Mouse (Mus musculus): ENCODE results near the gene Meaf6. TPM values are rescaled to one million over a fixed set of nuclear protein-coding genes. Genes with fewer than 3 reads are reported as not detected.

The Meaf6 gene
- 10.8 and 17.5 TPM in 2 replicates for polyA plus RNA-seq (2012; rRNA removed)

- H3K4me1 ChIP-seq (ENCODE audit: control insufficient read depth, insufficient read depth, low read length): peaks cover 6% of the 10 kb centered on the region
- H3K27me3 ChIP-seq (replicated peaks; ENCODE audit: control insufficient read depth, insufficient read depth, low read length): no peaks in the 10 kb centered on the region
- DNase-seq: peak; percentile 94
- WGBS: 2% methylated on average over 63 of the region's 63 CpGs
- no peak for TF ChIP-seq POLR2A (IDR thresholded peaks at IDR 0.05; ENCODE audit: low read depth, low read length)
- peak; percentile 67 for TF ChIP-seq CTCF (conservative IDR thresholded peaks at IDR 0.05; ENCODE audit: insufficient read depth, insufficient read length, low read depth, low read length)
- peak within 1 kb of the TSS; percentile 96 for H3K27ac ChIP-seq (ENCODE audit: insufficient read depth, low read depth, low read length)
- H3K4me3 ChIP-seq (ENCODE audit: insufficient read depth, low read depth, low read length): peak within 1 kb of the TSS; percentile 77
- no peaks in the 10 kb centered on the region for H3K36me3 ChIP-seq (ENCODE audit: control insufficient read depth, insufficient read depth, low read length)
These were observed at the start of gene Meaf6 for GRCm38 (mm10) chr4:125084403-125085345. Gene Meaf6, plus strand, starts transcription at chr4:125085134.

- H3K36me3 ChIP-seq (ENCODE audit: control insufficient read depth, insufficient read depth, low read length): peaks cover 10% of the 10 kb centered on the region
- 82% methylated on average over 7 of the region's 7 CpGs for WGBS
- no peaks in the 10 kb centered on the region for H3K4me1 ChIP-seq (ENCODE audit: control insufficient read depth, insufficient read depth, low read length)
- no peak for DNase-seq
- H3K4me3 ChIP-seq (ENCODE audit: insufficient read depth, low read depth, low read length): no peak overlapping the region
- no peaks in the 10 kb centered on the region for H3K27me3 ChIP-seq (replicated peaks; ENCODE audit: control insufficient read depth, insufficient read depth, low read length)
- no peak overlapping the region for H3K27ac ChIP-seq (ENCODE audit: insufficient read depth, low read depth, low read length)
- TF ChIP-seq POLR2A (IDR thresholded peaks at IDR 0.05; ENCODE audit: low read depth, low read length) (no peak), CTCF (conservative IDR thresholded peaks at IDR 0.05; ENCODE audit: insufficient read depth, insufficient read length, low read depth, low read length) (no peak)
These were observed 40.5 kb upstream of the Meaf6 start for GRCm38 (mm10) chr4:125044454-125044853.

- WGBS: 80% methylated on average over 9 of the region's 9 CpGs
- no peak for DNase-seq
- Histone ChIP-seq H3K27ac (ENCODE audit: insufficient read depth, low read depth, low read length) (no peak overlapping the region), H3K4me1 (ENCODE audit: control insufficient read depth, insufficient read depth, low read length) (no peaks in the 10 kb centered on the region), H3K27me3 (replicated peaks; ENCODE audit: control insufficient read depth, insufficient read depth, low read length) (no peaks in the 10 kb centered on the region), H3K4me3 (ENCODE audit: insufficient read depth, low read depth, low read length) (no peak overlapping the region), H3K36me3 (ENCODE audit: control insufficient read depth, insufficient read depth, low read length) (peaks cover 3% of the 10 kb centered on the region)
- TF ChIP-seq POLR2A (IDR thresholded peaks at IDR 0.05; ENCODE audit: low read depth, low read length) (no peak), CTCF (conservative IDR thresholded peaks at IDR 0.05; ENCODE audit: insufficient read depth, insufficient read length, low read depth, low read length) (no peak)
These were observed 29.5 kb upstream of the Meaf6 start for GRCm38 (mm10) chr4:125055385-125055784.

DNA sequence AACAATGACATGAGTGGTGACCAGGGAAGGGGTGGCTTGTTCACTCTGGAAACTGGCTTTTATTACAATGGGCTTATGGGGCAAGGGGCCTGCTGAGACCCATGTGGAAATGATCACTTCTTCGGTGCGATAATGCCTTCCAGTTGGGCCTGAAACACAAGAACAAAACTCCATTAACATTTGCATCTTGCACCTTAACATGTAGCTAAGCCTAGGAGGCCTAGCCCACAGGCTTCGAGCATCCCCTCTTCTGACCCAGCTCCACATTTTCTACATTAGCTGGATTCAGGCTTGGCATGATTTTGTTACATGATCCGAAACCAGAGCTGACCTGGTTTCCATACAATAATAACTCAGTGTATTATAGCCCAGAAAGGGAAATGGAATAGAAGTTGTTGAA lies 28.5 kb upstream of the Meaf6 start:
- 87% methylated on average over 4 of the region's 4 CpGs for WGBS
- no peak for DNase-seq
- H3K36me3 ChIP-seq (ENCODE audit: control insufficient read depth, insufficient read depth, low read length): peaks cover 3% of the 10 kb centered on the region
- no peaks in the 10 kb centered on the region for H3K27me3 ChIP-seq (replicated peaks; ENCODE audit: control insufficient read depth, insufficient read depth, low read length)
- no peaks in the 10 kb centered on the region for H3K4me1 ChIP-seq (ENCODE audit: control insufficient read depth, insufficient read depth, low read length)
- TF ChIP-seq POLR2A (IDR thresholded peaks at IDR 0.05; ENCODE audit: low read depth, low read length) (no peak), CTCF (conservative IDR thresholded peaks at IDR 0.05; ENCODE audit: insufficient read depth, insufficient read length, low read depth, low read length) (no peak)
- no peak overlapping the region for H3K27ac ChIP-seq (ENCODE audit: insufficient read depth, low read depth, low read length)
- no peak overlapping the region for H3K4me3 ChIP-seq (ENCODE audit: insufficient read depth, low read depth, low read length)

DNA sequence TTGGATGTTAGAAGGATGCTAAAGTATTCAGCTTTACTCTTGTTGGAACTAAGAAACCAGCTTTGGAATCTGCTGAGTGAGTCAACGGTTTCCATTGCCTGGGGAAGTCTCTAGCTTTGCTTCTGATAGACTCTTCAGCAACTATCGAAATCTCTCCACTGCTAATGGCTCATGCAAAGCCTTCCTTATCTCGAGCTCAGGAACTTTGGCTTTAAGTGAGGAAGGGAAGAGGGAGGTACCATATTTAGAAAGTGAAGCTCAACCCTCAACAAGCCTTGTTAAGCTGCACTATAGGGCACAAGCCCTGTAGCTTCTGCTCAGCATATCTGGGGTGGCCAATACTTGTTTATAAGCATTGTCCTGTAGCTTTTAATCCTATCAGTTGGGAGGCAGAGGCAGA lies 27.7 kb upstream of the Meaf6 start:
- Histone ChIP-seq H3K27me3 (replicated peaks; ENCODE audit: control insufficient read depth, insufficient read depth, low read length) (no peaks in the 10 kb centered on the region), H3K27ac (ENCODE audit: insufficient read depth, low read depth, low read length) (no peak overlapping the region), H3K36me3 (ENCODE audit: control insufficient read depth, insufficient read depth, low read length) (peaks cover 3% of the 10 kb centered on the region), H3K4me1 (ENCODE audit: control insufficient read depth, insufficient read depth, low read length) (no peaks in the 10 kb centered on the region), H3K4me3 (ENCODE audit: insufficient read depth, low read depth, low read length) (no peak overlapping the region)
- TF ChIP-seq CTCF (conservative IDR thresholded peaks at IDR 0.05; ENCODE audit: insufficient read depth, insufficient read length, low read depth, low read length): no peak
- DNase-seq: no peak
- 46% methylated on average over 3 of the region's 3 CpGs for WGBS

- DNase-seq: no peak
- TF ChIP-seq CTCF (conservative IDR thresholded peaks at IDR 0.05; ENCODE audit: insufficient read depth, insufficient read length, low read depth, low read length) (no peak), POLR2A (IDR thresholded peaks at IDR 0.05; ENCODE audit: low read depth, low read length) (no peak)
- Histone ChIP-seq H3K27ac (ENCODE audit: insufficient read depth, low read depth, low read length) (no peak overlapping the region), H3K4me1 (ENCODE audit: control insufficient read depth, insufficient read depth, low read length) (no peaks in the 10 kb centered on the region), H3K4me3 (ENCODE audit: insufficient read depth, low read depth, low read length) (no peak overlapping the region), H3K36me3 (ENCODE audit: control insufficient read depth, insufficient read depth, low read length) (peaks cover 3% of the 10 kb centered on the region), H3K27me3 (replicated peaks; ENCODE audit: control insufficient read depth, insufficient read depth, low read length) (no peaks in the 10 kb centered on the region)
- 55% methylated on average over 5 of the region's 5 CpGs for WGBS
These were observed 26.9 kb upstream of the Meaf6 start for GRCm38 (mm10) chr4:125058033-125058432.

DNA sequence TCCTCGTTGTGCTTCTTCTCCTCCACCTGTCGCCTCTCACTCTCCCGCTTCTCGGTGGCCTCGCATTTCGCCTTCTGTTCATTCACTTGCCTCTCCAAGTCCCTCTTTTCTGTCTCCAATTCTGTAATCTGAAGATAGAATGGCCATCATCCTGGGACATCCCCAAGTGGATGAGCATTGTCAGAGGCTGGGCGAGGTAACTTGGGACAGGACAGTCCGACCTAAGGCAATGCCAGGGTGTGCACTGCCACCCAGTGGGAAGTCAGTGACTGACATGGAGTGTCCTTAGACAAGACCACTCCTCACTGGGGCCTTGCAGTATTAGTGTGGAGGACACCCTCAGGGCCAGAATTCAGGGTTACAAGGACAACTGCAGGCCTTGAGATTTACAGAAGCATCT lies 25.9 kb upstream of the Meaf6 start:
- Histone ChIP-seq H3K4me1 (ENCODE audit: control insufficient read depth, insufficient read depth, low read length) (no peaks in the 10 kb centered on the region), H3K27me3 (replicated peaks; ENCODE audit: control insufficient read depth, insufficient read depth, low read length) (no peaks in the 10 kb centered on the region), H3K36me3 (ENCODE audit: control insufficient read depth, insufficient read depth, low read length) (no peaks in the 10 kb centered on the region; the same call in 1 of the 2 replicates), H3K4me3 (ENCODE audit: insufficient read depth, low read depth, low read length) (no peak overlapping the region), H3K27ac (ENCODE audit: insufficient read depth, low read depth, low read length) (no peak overlapping the region)
- 3% methylated on average over 8 of the region's 8 CpGs for WGBS
- peak; percentile 49 for DNase-seq
- no peak for TF ChIP-seq POLR2A (IDR thresholded peaks at IDR 0.05; ENCODE audit: low read depth, low read length)
- TF ChIP-seq CTCF (conservative IDR thresholded peaks at IDR 0.05; ENCODE audit: insufficient read depth, insufficient read length, low read depth, low read length): peak; percentile 87
